Mouse (Mus musculus): Measurements from ENCODE around the gene Ptger3. TPM values are rescaled to one million over a fixed set of nuclear protein-coding genes. Genes with fewer than 3 reads are reported as not detected.

The Ptger3 gene
- 10 to 100 TPM; 18.7 to 19.1 TPM for total RNA-seq (2021)
- 60.0 and 72.6 TPM in 2 replicates for polyA plus RNA-seq (2012; rRNA removed)
- long read RNA-seq, transcript Ptger3-202 (4 exons, 2,097 nt) = major isoform, 11 of 17 reads
- long read RNA-seq, partial matches to known transcripts = 0 of 17 reads
- long read RNA-seq, other reads (novel, unspliced or antisense) = 3 of 17 reads

GRCm38 (mm10) chr3:157566725-157567565 lies at the start of gene Ptger3:
TSS of gene Ptger3 (plus strand) at chr3:157566892.
- peak; percentile 51 for DNase-seq

GRCm38 (mm10) chr3:157517992-157518391 lies 48.7 kb upstream of the Ptger3 start:
- no peak for DNase-seq

GRCm38 (mm10) chr3:157520433-157520832 lies 46.3 kb upstream of the Ptger3 start:
- peak; percentile 7 for DNase-seq

- no peak for DNase-seq
Measured at GRCm38 (mm10) chr3:157523834-157524233, 42.9 kb upstream of the Ptger3 start.

GRCm38 (mm10) chr3:157531585-157531984 lies 35.1 kb upstream of the Ptger3 start:
- DNase-seq = no peak

GRCm38 (mm10) chr3:157533964-157534785 lies 32.5 kb upstream of the Ptger3 start, which contains the start of gene Zranb2:
TSS of gene Zranb2 (plus strand) at chr3:157534160.
- peak; percentile 95 for DNase-seq

GRCm38 (mm10) chr3:157534786-157535415 lies 31.8 kb upstream of the Ptger3 start:
- no peak for DNase-seq

- DNase-seq = no peak
Measured at GRCm38 (mm10) chr3:157549323-157549722, 17.4 kb upstream of the Ptger3 start.

- DNase-seq = no peak
Measured at GRCm38 (mm10) chr3:157549758-157550600, 16.7 kb upstream of the Ptger3 start.

- DNase-seq = no peak
Measured at GRCm38 (mm10) chr3:157565196-157565595, 1.5 kb upstream of the Ptger3 start.

GRCm38 (mm10) chr3:157567566-157568132 lies 957 bp downstream of the Ptger3 start:
- peak; percentile 36 for DNase-seq

GRCm38 (mm10) chr3:157572011-157572410 lies 5.3 kb downstream of the Ptger3 start:
- no peak for DNase-seq

- DNase-seq = peak; percentile 71
Measured at GRCm38 (mm10) chr3:157575441-157576342, 9.0 kb downstream of the Ptger3 start.

- DNase-seq = no peak
Measured at GRCm38 (mm10) chr3:157576343-157576722, 9.6 kb downstream of the Ptger3 start.

- DNase-seq = no peak
Measured at GRCm38 (mm10) chr3:157576862-157577261, 10.2 kb downstream of the Ptger3 start.

GRCm38 (mm10) chr3:157578469-157579170 lies 11.9 kb downstream of the Ptger3 start:
- DNase-seq = no peak

- DNase-seq = no peak
Measured at GRCm38 (mm10) chr3:157579376-157579775, 12.7 kb downstream of the Ptger3 start.

- DNase-seq = no peak
Measured at GRCm38 (mm10) chr3:157580299-157580698, 13.6 kb downstream of the Ptger3 start.

- DNase-seq = no peak
Measured at GRCm38 (mm10) chr3:157581755-157582154, 15.1 kb downstream of the Ptger3 start.
